Mouse (Mus musculus) embryo, embryonic 11.5 days (tissue): ENCODE measurements at regions not wholly inside any gene's neighbourhood (a gene's known extent, or its start where the extent isn't known, plus 50 kb on each side); places are given as distances from the start of the nearest gene placed in this dataset.

Experiments used
- DNase-seq: peaks from one replicate; pipeline ENCODE4 v3.0.0-alpha.2; 2012; ENCODE audit warnings: low read depth, low spot score

DNA sequence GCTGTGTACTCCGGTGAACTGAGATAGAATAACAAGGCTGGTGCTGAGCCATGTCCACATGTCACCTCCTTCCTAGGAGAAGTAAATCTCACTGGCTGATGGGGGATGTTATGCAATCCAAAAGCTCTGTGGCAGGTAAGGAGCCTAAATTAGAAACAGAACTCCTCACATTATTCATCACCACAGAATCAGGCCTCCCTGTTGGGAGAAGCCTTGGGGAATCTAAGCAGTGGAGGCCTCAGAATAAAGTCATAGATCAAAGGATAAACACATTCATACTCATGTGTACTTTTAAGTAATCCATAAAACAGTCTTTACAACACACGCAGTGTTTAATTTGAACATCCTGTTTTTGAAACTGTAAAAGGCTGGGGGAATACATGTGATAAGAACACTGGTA, 1318.7 kb downstream of the Slc22a22 start:
- peak; percentile 20 for DNase-seq

DNA sequence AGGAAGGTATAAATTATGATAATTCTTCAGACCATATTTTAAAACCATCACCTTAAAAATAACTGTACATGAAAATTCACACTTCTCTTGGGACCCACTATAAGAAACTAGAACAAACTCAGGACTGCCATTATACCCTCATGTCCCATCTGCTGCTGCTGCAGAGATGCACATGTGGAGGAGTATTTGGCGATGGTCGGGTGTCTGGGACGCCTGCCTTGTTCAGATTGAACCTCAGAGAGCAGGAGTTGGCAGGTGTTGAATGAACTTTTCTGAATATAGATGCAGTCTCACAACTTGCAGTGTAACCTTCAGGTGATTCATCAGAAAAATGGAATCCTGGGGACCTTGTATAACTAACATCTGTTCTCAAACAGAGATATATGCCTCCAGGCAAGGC, 1338.0 kb downstream of the Slc22a22 start:
- no peak for DNase-seq

DNA sequence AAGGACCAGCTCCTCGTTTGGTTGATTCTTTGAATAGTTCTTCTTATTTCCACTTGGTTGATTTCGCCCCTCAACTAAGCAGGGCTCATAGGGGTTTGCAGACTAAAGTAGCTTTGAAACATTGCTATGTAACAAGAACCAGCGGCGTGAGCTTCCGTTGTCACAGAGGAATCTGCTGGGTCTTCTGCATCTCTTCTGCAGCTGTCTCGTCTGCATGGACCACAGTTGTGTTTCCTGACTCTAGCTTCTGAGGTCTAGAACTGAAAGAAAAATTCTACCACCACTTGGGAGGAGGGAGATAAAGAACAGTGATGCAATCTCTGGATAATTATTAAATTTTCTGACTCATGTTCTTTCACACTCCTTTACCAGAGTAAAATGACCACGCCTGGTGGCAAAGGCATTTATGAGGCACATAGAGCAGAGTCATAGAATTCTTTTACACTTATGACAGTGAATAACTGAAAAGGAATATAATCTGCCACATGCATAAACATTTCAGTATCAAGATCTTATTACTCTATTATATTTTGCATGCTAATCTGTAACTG, 1340.9 kb downstream of the Slc22a22 start:
- no peak for DNase-seq

DNA sequence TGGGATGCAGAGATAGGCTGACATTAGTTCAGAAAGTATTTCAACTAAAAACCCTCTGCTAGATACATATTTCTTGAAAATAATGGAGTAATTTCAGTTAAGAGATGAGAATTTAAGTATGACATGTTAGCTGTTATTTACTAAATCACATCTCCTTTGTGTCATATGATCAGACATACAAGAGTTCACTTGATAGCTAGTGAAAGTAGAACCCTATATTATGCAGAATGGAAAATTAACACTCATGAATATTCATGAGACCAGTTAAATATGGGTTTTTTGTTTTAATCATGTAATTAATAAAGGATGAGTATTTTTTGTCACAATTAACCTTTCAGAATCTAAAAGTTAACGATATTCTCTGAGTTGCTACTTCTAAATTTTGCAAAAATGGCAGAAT, 1349.4 kb downstream of the Slc22a22 start:
- DNase-seq: no peak

DNA sequence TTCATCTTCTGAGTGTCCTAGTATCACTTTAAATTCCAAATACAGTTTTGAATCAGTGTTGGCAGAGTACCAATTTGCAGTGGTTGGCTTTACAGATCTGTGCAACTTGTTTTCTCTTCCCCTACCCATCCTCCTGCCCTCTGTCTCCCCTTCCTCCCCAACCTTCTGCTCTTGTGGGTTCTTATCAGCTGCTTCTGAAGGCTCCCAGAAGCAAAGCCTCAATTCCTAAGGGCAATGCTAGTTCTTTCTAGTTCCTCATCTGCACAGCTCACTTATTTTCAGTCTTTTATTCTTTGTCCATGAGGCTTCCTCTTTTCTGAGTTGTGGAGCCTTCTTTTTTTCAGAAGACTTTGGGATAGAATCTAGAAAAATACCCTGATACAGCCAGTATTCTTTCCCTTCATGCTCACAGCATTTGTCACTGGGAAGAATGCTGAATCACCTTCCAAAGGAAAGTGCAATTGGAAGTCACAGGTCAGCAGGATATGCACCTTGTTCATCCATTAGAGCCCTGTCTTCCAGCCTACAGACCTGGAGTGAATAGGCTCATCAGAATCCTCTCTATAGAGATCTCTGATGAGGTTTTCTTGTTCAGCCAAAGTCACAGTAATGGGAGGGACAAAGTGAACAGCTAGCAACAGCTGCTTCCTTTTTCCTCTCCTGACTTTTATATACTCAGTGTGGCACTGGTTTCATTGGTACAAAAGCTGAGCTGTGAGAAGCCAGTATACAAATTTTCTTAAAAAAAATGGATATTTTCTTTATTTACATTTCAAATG, 1357.9 kb downstream of the Slc22a22 start:
- DNase-seq: no peak

DNA sequence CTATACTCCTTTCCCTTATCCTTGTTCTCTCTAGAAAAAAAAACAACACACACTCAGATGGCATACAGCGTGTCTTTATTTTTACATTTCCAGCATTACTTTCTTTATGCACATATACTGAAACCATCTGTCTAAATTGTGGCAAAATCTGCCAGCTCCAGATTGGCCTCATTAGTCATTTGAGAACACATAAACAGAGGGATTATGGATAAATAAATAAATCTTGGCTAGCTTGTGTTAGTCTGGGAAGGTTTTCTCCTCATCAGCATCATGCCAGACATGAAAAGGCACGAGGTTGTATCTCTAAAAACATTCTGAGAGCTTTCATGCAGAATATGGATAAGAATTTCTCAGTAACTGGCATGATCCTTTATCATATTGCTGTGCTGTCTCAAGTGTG, 1369.1 kb downstream of the Slc22a22 start:
- DNase-seq: no peak

DNA sequence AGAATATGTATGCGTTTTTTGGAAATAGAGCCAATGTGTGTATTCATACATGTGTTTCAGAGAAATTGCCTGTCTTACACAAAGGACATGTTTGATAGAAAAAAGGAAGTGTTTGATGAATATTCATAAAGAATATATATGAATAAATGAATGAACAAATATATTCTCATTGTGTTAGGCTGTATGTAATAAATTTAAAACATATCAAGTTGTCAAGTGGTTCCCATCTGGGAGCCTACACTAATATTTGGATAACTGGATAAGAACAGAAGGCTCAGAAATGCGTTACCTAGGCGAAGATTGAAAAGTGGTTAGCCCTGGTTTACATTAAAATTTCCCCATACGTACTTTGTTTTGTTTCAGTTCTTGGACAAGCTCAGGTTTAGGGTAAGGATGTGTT, 1369.7 kb downstream of the Slc22a22 start:
- no peak for DNase-seq

DNA sequence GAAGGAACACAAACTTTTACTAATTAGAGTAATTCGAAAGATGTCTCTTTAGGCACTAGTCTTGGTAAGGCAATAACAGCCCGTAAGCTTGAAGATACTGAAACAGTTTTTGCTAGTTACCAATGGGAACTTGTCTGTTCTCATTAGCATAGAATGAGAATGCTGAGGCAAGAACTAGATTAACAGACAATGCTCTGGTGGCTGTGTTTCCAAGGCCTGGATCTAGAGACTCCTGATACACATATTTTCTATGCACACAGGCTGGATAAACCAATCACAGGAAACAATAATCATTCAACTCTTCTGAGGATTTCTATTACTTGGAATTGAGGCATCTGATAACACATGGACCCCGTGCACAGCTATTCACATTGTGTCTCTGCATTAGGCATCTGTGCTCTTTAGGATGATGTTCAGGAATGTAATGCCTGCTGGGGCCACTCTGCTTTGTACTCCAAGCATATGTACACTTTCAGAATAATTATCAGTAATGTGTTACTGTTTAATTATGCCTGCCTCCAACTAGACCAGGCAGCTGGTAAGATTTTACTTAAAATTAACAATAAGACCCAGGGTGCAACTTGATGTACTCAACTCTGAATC, 1377.2 kb downstream of the Slc22a22 start:
- no peak for DNase-seq

DNA sequence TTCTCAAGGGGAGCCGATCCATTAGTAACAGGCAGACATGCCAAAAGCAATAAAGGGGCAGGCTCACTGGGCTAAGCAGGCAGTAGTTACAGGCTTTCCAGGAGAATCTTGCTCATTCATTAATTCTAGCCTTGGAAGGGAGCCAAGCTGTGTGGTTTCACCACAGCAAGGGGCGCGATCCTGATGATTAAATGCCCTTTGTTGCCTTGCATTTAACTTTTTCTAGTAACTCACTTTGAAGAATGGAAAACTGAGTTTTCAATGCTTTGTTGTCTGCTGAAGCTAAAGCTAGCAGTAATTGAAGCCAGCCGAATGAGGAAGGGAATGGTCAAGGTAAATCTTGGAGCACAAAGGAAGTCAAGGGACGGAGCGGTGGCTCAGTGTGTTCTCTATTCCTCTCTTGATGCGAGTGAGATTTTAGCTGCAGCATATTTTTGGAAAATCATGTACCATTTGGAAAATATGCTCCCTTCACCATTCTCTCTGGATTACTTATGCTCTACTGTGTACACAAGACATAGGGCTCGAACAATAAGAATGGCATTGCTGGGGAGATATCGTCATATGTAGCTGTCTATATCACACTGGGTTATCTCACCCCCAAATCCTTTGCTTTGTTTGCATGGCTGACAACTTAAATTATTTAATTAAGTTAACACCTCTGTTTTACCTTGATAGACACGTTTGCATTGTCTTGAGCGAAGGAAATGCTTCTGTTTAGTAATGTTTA, 1399.4 kb downstream of the Slc22a22 start:
- peak; percentile 57 for DNase-seq

DNA sequence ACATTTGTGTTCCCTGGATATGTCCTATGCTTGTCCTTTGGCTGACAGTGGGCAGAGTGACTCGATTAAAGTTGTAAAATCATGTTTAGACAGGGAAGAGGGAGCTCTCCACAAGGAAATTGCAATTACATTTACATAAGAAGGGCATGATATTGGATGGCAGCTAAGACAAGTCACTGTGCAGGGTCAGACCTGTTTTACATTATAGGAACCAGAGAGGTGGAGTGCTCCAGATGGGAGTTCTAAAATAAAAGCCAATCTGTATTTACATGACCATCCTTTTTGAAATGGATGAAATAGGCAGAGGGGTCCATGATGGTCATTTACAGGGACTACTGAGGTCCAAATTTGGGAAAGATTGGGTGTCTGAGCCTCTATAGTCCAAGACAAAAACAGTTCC, 1400.3 kb downstream of the Slc22a22 start:
- no peak for DNase-seq

DNA sequence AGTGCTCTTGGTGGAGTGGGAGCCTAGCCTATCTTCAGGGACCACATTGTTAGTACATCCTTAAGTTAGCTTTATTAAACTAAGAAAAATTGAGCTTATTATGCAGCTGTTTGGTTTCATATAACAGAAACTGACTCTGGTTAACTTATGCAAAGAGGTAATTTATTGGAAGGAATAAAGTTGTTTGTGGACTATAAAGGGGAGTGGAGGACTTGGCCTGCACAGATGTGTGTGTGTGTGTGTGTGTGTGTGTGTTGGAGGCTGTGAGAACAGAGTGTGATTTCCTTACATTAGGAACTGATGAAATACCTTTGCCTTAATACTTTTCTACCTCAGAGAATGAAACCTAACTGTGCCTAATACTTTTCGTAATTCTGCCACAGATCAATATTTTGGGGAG, 1400.7 kb downstream of the Slc22a22 start:
- DNase-seq: no peak

DNA sequence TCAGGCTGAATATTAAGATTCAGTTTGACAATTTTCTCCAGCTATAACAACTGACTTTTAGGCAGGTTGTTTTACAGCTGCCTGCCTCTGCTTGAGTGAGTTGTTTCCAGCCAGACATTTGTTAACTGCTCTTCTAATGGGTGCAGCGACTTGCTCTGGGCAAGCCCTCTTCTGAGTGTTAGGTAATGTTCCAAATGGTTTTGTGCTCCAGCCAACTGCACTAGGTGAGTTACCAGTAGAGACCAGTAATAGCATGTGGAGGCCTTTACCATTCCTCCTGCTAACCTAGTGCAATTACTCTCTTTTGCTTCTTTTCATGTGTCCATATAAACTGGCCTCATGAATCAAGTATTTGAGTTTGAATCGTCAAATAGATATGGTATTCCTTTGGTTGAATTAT, 1407.9 kb downstream of the Slc22a22 start:
- DNase-seq: no peak

DNA sequence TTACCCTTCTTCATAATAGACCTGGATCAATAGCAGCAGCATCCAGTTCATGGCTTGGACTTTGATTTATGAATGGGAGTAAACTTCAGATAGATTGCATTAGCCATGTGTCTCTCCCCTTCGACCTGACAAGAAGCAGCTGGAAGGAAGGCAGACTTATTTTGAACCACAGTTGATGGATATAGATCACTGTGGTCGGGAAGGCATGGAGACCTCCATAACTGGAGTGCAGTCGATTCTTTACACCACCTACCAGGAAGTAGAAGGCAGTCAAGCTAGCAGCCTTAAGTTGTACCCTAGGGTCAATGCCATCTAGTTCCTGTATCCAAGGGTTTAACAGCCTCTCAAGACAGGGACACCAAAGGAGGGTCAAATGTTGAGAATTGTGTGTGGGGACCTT, 1410.2 kb downstream of the Slc22a22 start:
- DNase-seq: no peak

DNA sequence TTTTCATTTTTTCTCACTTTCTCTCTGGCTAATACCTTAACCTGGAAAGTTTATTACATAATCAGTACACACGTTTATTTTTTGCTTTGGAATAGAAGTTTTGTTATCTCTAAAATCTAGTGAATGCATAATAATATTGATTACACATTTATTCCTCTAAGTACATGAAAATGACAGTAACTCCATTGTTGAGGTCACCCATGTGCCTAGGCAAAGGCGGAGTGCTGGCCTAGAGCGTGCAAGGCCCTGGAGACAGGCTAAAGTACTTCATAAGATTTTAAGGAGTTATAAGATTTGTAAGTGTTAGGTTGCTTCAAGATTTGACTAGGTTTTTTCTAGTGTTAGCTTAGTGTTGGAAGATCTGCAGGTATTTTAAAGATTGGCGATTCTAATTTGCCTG, 1410.9 kb downstream of the Slc22a22 start:
- DNase-seq: no peak

DNA sequence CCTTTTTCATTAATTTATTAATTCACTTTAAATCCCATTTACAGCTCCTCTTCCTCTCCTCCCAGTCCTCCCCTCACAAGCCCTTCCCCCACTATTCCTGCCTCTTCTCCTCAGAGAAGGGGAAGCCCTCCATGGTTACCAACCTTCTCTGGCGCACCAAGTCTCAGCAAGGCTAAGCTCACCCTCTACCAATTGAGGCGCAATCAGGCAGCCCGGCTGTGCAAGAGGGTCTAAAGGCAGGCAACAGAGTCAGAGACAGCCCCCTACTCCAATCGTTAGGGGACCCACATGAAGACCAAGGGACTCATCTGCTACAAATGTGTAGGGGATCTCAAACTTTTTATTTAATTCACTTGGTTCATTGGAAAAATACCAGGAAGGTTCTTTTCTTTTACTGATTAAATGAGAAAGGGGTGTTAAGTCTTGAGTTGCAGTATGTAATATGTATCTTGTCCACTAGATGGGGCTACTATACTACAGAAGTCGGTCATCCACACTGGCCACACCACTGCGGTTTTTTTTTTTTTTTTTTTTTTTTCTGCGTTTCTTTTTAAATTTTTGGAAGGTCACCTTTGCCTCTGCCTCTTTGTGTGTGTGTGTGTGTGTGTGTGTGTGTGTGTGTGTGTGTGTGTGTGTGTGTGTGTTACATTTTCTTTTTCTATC, 1411.4 kb downstream of the Slc22a22 start:
- peak; percentile 68 for DNase-seq

DNA sequence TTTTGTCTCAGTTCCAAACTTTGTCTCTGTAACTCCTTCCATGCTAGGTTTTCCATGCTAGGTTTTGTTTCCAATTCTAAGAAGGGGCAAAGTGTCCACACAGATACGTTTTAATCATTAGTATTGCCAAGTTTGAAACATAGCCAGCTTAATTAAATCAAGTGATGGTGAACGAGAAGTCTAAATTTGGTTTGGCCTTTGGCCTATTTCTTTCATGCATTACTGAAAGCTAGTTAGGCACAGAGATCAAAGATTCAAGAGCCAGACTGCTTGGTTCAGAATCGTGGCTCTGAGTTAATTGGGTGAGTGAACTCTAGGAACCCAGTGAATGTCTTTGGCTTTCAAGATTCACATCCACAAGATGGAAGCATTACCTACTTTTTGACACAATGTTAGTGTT, 1414.8 kb downstream of the Slc22a22 start:
- DNase-seq: no peak

DNA sequence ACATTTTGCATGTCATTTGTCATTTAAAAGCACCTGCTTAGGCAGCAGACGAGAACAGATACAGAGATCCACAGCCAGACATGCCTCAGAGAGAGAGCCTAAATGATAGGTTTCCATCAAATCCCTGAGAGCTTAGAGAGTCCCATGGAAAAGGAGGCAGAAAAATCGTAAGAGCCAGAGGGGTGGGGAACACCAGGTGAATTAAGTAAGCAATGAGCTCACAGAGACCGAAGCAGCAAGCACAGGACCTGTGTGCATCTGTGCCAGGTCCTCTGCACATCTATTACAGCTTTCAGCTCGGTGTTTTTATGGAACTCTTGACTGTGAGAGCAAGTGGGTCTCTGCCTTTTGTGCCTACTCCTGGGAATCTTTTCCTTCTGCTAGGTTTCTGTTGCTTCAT, 1416.1 kb downstream of the Slc22a22 start:
- no peak for DNase-seq

DNA sequence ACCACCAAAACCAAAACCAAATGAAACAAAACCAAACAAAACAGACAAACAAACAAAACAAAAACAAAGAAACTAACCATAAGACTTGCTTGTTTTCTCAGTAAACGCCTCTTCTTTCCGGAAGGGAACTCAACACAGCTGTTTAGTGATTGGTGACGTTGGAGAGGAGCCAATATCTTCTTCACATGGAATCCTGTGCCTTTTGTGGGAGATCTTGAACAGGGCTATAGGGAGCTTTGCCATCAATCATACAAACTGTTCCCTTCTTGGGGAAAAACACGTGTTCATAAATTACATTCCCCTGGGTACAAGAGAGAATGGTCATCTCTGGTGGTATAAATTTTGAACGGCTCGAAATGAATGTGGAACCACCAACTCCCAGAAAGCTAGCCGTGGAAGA, 1426.7 kb downstream of the Slc22a22 start:
- DNase-seq: no peak

DNA sequence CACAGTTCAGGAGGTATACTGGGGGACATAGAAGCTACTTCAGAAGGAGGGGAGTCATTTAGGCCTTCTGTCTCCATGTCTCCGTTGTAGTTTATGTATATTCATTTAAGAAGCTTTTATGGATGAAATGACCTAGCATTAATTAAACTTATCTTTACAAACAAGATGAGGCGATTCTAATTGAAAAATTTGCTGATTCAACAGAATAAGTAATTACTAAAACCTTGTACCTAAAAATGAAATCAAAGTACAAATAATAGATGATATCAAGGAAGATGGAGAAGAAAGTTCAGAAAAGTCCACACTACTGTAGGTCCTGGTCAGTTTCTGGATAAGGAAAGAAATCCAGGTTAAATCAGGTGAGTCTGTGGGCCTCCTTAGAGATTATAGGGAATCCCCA, 1429.6 kb downstream of the Slc22a22 start:
- no peak for DNase-seq

DNA sequence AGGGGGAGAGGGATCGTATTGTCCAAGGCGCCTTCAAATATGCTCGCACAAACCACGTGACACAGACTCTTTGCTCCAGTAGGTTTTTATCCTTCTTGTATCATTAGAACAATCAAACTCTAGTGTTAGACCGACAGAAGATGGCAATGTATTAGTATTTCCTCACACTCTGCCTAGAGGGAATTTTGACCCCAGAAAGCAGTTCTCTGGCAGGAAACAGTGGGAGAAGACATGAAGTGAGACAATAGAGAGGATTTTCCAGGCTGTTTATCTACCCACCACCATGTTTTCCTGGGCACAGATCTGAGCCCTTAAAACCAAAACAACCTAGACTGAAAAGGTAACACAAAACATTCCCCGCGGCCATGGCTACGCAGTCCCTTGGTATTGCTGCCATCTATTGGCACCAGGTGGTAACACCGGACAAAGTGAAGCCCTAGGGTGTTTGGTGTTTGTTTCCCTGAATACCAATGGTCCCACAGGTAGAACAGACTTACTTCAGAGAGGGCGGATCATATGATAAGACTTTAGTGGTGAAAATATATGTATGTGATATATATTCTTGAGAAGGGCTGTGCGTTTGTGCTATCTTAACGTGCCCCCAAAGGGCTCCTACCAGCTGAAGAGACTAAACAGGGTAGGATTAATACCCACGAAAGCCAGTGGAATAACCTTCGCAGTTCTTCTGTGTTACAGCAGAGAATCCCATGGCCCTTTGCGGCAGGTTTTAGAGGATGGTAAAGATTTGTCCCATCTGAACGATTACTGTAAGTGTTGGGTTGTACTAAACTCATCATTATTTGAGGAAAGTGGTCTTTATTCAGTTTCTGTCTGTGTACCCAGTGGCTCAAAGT, 1430.5 kb downstream of the Slc22a22 start:
- DNase-seq: peak; percentile 60
